Mouse (Mus musculus): ENCODE data around the gene Cobl. TPM values are rescaled to one million over a fixed set of nuclear protein-coding genes. Genes with fewer than 3 reads are reported as not detected.

The Cobl gene
- polyA plus RNA-seq, 1 experiment from 2014 or later, result 7.6 TPM

- Histone ChIP-seq H3K4me3 (ENCODE audit: low read length) (no peak overlapping the region), H3K4me1 (ENCODE audit: insufficient read depth, low read length) (0 out of 2 replicates have a peak, but pooled peaks cover 3% of the 10 kb centered on the region), H3K27me3 (ENCODE audit: insufficient read depth, low read length) (no peaks in the 10 kb centered on the region), H3K27ac (ENCODE audit: low read length) (no peak overlapping the region), H3K9ac (replicated peaks; ENCODE audit: low read length) (no peak overlapping the region), H3K9me3 (ENCODE audit: low read length) (no peaks in the 10 kb centered on the region), H3K36me3 (ENCODE audit: insufficient read depth, low read length) (0 out of 2 replicates have a peak, but pooled peaks cover 2% of the 10 kb centered on the region), H3K4me2 (replicated peaks; ENCODE audit: low read depth, low read length) (no peak overlapping the region)
- whole genome bisulfite sequencing, result 93% methylated on average over 5 of the region's 5 CpGs
- ATAC-seq (ENCODE audit: low FRiP score, low TSS enrichment), result no peak
These were observed 207.2 kb downstream of the Cobl start for GRCm38 (mm10) chr11:12257324-12258118.

DNA sequence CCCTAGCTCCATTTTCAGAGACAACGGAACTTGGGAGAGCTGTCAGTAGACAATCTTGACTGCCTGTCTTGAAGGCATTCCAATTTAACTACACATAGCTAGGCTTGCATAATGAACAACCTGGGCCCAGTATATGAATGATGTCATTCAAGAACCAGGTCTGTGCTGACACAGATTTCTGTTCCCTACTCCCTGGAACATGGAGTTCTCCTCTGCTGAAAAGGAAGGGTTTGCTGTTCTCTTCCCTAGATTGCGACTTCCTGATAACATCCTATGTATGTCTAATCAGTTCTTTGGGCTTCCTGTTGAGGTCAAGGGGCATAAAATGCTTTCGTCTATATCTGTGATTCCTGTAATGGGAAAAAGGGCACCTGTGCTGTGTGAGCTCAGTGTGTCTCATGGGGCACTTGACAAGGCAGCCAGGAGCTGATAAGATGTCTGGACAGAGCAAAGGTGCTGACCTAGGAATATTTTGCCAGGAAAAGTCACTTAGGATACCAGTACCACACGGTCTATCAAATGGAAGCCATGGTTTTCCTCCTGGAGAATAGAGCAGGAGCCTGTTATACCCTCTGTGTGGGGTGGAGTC is 219.3 kb downstream of the Cobl start:
- H3K4me3 ChIP-seq (ENCODE audit: low read length), result no peak overlapping the region
- H3K9me3 ChIP-seq (ENCODE audit: low read length), result no peaks in the 10 kb centered on the region
- H3K27ac ChIP-seq (ENCODE audit: low read length), result no peak overlapping the region
- no peak for ATAC-seq (ENCODE audit: low FRiP score, low TSS enrichment)
- no peak overlapping the region for H3K4me2 ChIP-seq (replicated peaks; ENCODE audit: low read depth, low read length)
- WGBS, result 66% methylated on average over 4 of the region's 4 CpGs
- no peaks in the 10 kb centered on the region for H3K36me3 ChIP-seq (ENCODE audit: insufficient read depth, low read length)
- H3K27me3 ChIP-seq (ENCODE audit: insufficient read depth, low read length), result no peaks in the 10 kb centered on the region
- no peak overlapping the region for H3K9ac ChIP-seq (replicated peaks; ENCODE audit: low read length)
- H3K4me1 ChIP-seq (ENCODE audit: insufficient read depth, low read length), result no peaks in the 10 kb centered on the region

- Histone ChIP-seq H3K36me3 (ENCODE audit: insufficient read depth, low read length) (no peaks in the 10 kb centered on the region), H3K4me3 (ENCODE audit: low read length) (no peak overlapping the region), H3K4me2 (replicated peaks; ENCODE audit: low read depth, low read length) (no peak overlapping the region), H3K27me3 (ENCODE audit: insufficient read depth, low read length) (no peaks in the 10 kb centered on the region), H3K9me3 (ENCODE audit: low read length) (no peaks in the 10 kb centered on the region), H3K9ac (replicated peaks; ENCODE audit: low read length) (no peak overlapping the region), H3K27ac (ENCODE audit: low read length) (no peak overlapping the region), H3K4me1 (ENCODE audit: insufficient read depth, low read length) (no peaks in the 10 kb centered on the region)
- ATAC-seq (ENCODE audit: low FRiP score, low TSS enrichment), result no peak
- 59% methylated on average over 1 of the region's 1 CpGs for WGBS
These were observed 228.4 kb downstream of the Cobl start for GRCm38 (mm10) chr11:12236341-12236740.

DNA sequence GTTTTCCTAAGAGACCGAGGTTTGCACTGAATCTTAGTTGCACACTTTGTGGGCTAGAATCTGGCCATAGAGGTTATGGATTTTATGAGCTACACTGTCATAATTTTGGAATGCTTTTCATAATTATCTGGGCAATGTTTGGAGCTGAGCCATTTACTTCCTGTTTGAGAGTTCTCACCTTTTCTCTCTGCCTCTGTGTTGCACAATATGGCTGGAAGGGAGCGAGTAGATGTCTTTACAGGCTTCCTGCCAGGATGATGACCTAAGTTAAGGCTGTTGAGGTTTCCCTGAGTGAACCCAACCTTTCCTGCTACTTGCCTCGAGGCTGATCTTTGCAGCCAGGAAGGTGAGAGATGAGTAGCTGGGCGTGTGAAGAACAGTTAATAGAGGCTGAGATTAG is 229.9 kb downstream of the Cobl start:
- Histone ChIP-seq H3K9me3 (ENCODE audit: low read length) (no peaks in the 10 kb centered on the region), H3K9ac (replicated peaks; ENCODE audit: low read length) (no peak overlapping the region), H3K36me3 (ENCODE audit: insufficient read depth, low read length) (no peaks in the 10 kb centered on the region), H3K27me3 (ENCODE audit: insufficient read depth, low read length) (no peaks in the 10 kb centered on the region), H3K4me3 (ENCODE audit: low read length) (no peak overlapping the region), H3K4me2 (replicated peaks; ENCODE audit: low read depth, low read length) (no peak overlapping the region), H3K27ac (ENCODE audit: low read length) (no peak overlapping the region), H3K4me1 (ENCODE audit: insufficient read depth, low read length) (no peaks in the 10 kb centered on the region)
- ATAC-seq (ENCODE audit: low FRiP score, low TSS enrichment), result no peak
- 74% methylated on average over 4 of the region's 4 CpGs for WGBS

GRCm38 (mm10) chr11:12234126-12234525 is 230.6 kb downstream of the Cobl start:
- no peak for ATAC-seq (ENCODE audit: low FRiP score, low TSS enrichment)
- WGBS, result 95% methylated on average over 1 of the region's 1 CpGs
- no peaks in the 10 kb centered on the region for H3K9me3 ChIP-seq (ENCODE audit: low read length)
- no peaks in the 10 kb centered on the region for H3K27me3 ChIP-seq (ENCODE audit: insufficient read depth, low read length)
- no peak overlapping the region for H3K4me3 ChIP-seq (ENCODE audit: low read length)
- no peak overlapping the region for H3K9ac ChIP-seq (replicated peaks; ENCODE audit: low read length)
- no peak overlapping the region for H3K27ac ChIP-seq (ENCODE audit: low read length)
- no peaks in the 10 kb centered on the region for H3K4me1 ChIP-seq (ENCODE audit: insufficient read depth, low read length)
- no peaks in the 10 kb centered on the region for H3K36me3 ChIP-seq (ENCODE audit: insufficient read depth, low read length)
- H3K4me2 ChIP-seq (replicated peaks; ENCODE audit: low read depth, low read length), result no peak overlapping the region

GRCm38 (mm10) chr11:12232743-12233125 is 232.0 kb downstream of the Cobl start:
- Histone ChIP-seq H3K4me2 (replicated peaks; ENCODE audit: low read depth, low read length) (no peak overlapping the region), H3K36me3 (ENCODE audit: insufficient read depth, low read length) (no peaks in the 10 kb centered on the region), H3K9me3 (ENCODE audit: low read length) (no peaks in the 10 kb centered on the region), H3K27me3 (ENCODE audit: insufficient read depth, low read length) (no peaks in the 10 kb centered on the region), H3K9ac (replicated peaks; ENCODE audit: low read length) (no peak overlapping the region), H3K4me3 (ENCODE audit: low read length) (no peak overlapping the region), H3K4me1 (ENCODE audit: insufficient read depth, low read length) (no peaks in the 10 kb centered on the region), H3K27ac (ENCODE audit: low read length) (no peak overlapping the region)
- WGBS, result 82% methylated on average over 3 of the region's 3 CpGs
- no peak for ATAC-seq (ENCODE audit: low FRiP score, low TSS enrichment)

DNA sequence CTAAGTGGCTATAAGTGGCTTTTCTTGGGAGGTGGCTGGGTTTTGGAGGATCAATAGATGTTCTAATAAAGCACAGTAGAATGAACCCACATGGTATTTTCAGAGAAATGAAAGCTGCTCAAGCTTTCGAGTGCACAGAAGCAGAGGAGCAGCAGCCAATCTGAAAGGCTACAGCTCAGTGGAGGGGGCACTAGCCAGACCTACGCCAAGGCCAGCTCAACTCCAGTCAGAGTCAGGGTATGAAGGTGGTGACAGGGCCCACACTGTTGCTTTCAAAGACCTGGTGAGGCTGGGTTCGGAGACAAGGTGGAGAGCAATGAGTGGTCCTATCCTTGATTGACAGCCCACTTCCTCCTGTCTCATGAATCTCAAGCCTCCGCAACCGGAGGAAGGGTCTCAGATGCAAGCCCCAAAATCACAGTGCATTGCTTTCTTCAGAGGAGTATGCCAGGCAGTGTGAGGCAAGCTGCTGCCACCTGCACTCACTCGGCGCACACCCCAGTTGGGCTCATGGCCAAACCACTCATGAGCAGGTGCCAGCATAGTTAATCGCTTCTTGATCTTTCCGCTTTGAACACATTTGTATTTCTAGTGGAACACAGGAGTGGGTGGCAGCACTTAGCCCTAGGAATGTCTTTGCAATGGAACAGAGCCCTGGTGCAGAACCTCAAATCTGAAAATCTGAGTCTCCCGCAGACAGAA is 232.6 kb downstream of the Cobl start:
- no peak overlapping the region for H3K27ac ChIP-seq (ENCODE audit: low read length)
- ATAC-seq (ENCODE audit: low FRiP score, low TSS enrichment), result peak; percentile 72

DNA sequence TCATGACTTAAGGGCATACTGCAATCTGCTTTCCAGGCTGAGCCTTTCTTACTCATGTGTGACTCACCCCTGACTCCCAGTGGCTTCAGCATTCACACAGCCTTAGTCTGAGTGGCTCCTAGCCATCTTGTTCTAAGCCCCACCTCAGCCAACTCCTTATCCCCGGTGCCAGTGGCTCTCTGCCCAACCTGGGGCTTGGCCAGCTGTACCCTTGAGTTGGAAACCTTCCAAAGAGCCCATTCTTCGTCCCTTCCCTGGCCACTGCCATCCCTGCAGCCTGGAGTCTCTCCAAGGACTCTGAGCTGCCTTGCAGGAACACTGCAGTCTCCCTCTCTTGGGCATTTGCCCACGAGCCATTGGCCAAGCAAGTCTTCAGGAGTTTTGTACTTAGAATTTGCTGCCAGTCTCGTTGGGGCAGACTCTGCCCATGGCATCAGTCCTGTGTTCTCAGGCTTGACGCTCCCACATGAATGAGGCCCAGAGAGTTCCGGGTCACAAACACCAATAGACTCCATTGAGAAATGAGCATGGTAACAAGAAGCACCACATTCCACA is 233.2 kb downstream of the Cobl start:
- no peaks in the 10 kb centered on the region for H3K27me3 ChIP-seq (ENCODE audit: insufficient read depth, low read length)
- H3K4me1 ChIP-seq (ENCODE audit: insufficient read depth, low read length), result no peaks in the 10 kb centered on the region
- no peak overlapping the region for H3K27ac ChIP-seq (ENCODE audit: low read length)
- peak; percentile 69; the same call in 1 of the 2 replicates for ATAC-seq (ENCODE audit: low FRiP score, low TSS enrichment)
- H3K36me3 ChIP-seq (ENCODE audit: insufficient read depth, low read length), result no peaks in the 10 kb centered on the region
- H3K9ac ChIP-seq (replicated peaks; ENCODE audit: low read length), result no peak overlapping the region
- WGBS, result 57% methylated on average over 6 of the region's 6 CpGs
- no peak overlapping the region for H3K4me2 ChIP-seq (replicated peaks; ENCODE audit: low read depth, low read length)
- H3K4me3 ChIP-seq (ENCODE audit: low read length), result no peak overlapping the region
- H3K9me3 ChIP-seq (ENCODE audit: low read length), result no peaks in the 10 kb centered on the region

More for the DNA sequence above, 232.6 kb downstream of the Cobl start:
- Histone ChIP-seq H3K4me1 (ENCODE audit: insufficient read depth, low read length) (no peaks in the 10 kb centered on the region), H3K4me3 (ENCODE audit: low read length) (no peak overlapping the region), H3K4me2 (replicated peaks; ENCODE audit: low read depth, low read length) (no peak overlapping the region), H3K36me3 (ENCODE audit: insufficient read depth, low read length) (no peaks in the 10 kb centered on the region), H3K9me3 (ENCODE audit: low read length) (no peaks in the 10 kb centered on the region), H3K27me3 (ENCODE audit: insufficient read depth, low read length) (no peaks in the 10 kb centered on the region), H3K9ac (replicated peaks; ENCODE audit: low read length) (no peak overlapping the region)
- 77% methylated on average over 10 of the region's 10 CpGs for WGBS

DNA sequence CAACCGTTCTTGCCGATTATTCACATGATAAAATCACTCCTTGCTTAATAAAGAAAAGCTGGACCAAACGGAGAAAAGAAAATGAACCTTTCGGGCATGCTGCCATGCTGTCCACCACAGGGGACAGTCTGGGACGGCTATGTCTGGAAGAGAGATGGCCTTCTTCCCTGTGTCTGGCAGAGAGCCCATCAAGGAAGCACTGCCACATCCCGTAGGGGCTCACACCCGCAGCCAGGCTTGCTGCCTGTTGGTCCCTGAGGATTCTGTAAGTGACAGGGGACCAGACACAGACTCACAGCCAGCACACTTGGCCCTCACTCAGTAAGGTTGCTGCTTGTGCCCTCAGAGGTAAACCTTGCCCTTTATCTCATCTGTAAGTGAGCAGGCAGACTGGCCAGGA is 235.3 kb downstream of the Cobl start:
- H3K4me3 ChIP-seq (ENCODE audit: low read length), result no peak overlapping the region
- no peaks in the 10 kb centered on the region for H3K4me1 ChIP-seq (ENCODE audit: insufficient read depth, low read length)
- no peaks in the 10 kb centered on the region for H3K36me3 ChIP-seq (ENCODE audit: insufficient read depth, low read length)
- H3K9me3 ChIP-seq (ENCODE audit: low read length), result no peaks in the 10 kb centered on the region
- H3K27me3 ChIP-seq (ENCODE audit: insufficient read depth, low read length), result no peaks in the 10 kb centered on the region
- H3K4me2 ChIP-seq (replicated peaks; ENCODE audit: low read depth, low read length), result no peak overlapping the region
- no peak overlapping the region for H3K9ac ChIP-seq (replicated peaks; ENCODE audit: low read length)
- H3K27ac ChIP-seq (ENCODE audit: low read length), result no peak overlapping the region
- 61% methylated on average over 7 of the region's 7 CpGs for WGBS
- ATAC-seq (ENCODE audit: low FRiP score, low TSS enrichment), result no peak
